Mouse (Mus musculus) lung, postnatal 0 days (tissue): Measurements from ENCODE around the gene Cct7. TPM values are rescaled to one million over a fixed set of nuclear protein-coding genes. Genes with fewer than 3 reads are reported as not detected.
A peak's percentile ranks its signal among the peaks of the same experiment; 100 is the strongest.

ENCODE experiments used
- ATAC-seq: fragments of 200-750 bp; cut with Nextera tagmentation; 2 replicates; pipeline ENCODE4 v1.8.0; 2017; ENCODE audit warnings: moderate library complexity
- DNase-seq: peaks from one replicate; pipeline ENCODE4 v3.0.0-alpha.2; 2016; ENCODE audit warnings: low spot score
- H3K27ac ChIP-seq: fragments of 300-500 bp; sonication (generic); 2 replicates; pipeline ENCODE4 v1.5.1; 2014; ENCODE audit warnings: antibody characterized with exemption, mild to moderate bottlenecking, low read length, mixed read lengths
- H3K27me3 ChIP-seq: fragments of 300-500 bp; sonication (generic); replicated peaks from 2 replicates; pipeline ENCODE4 v1.6.1; 2014; ENCODE audit warnings: low read length, mixed read lengths; ENCODE audit not compliant: insufficient read depth
- H3K36me3 ChIP-seq: fragments of 300-500 bp; sonication (generic); 2 replicates; pipeline ENCODE4 v1.6.1; 2014; ENCODE audit warnings: low read length, mixed read lengths; ENCODE audit not compliant: insufficient read depth
- H3K4me1 ChIP-seq: fragments of 300-500 bp; sonication (generic); 2 replicates; pipeline ENCODE4 v1.6.1; 2014; ENCODE audit warnings: antibody characterized with exemption, low read depth, low read length, mixed read lengths; ENCODE audit not compliant: insufficient read depth
- H3K4me2 ChIP-seq: fragments of 300-500 bp; sonication (generic); replicated peaks from 2 replicates; pipeline ENCODE4 v1.6.1; 2014; ENCODE audit warnings: low read depth, mild to moderate bottlenecking, low read length, moderate library complexity, mixed read lengths
- H3K4me3 ChIP-seq: fragments of 300-500 bp; sonication (generic); 2 replicates; pipeline ENCODE4 v1.5.1; 2014; ENCODE audit warnings: low read depth, low read length
- H3K9ac ChIP-seq: fragments of 300-500 bp; sonication (generic); replicated peaks from 2 replicates; pipeline ENCODE4 v1.6.1; 2014; ENCODE audit warnings: low read depth, mild to moderate bottlenecking
- H3K9me3 ChIP-seq: fragments of 300-500 bp; sonication (generic); 2 replicates; pipeline ENCODE4 v1.6.1; 2016; ENCODE audit warnings: low read length, mixed read lengths
- CTCF ChIP-seq: IDR thresholded peaks from 2 replicates; pipeline ENCODE4 v1.5.1; 2016; ENCODE audit warnings: antibody characterized with exemption, mild to moderate bottlenecking
- EP300 ChIP-seq: IDR thresholded peaks from 2 replicates; pipeline ENCODE4 v1.6.1; 2016; ENCODE audit warnings: antibody characterized with exemption, mild to moderate bottlenecking, control low read depth
- WGBS: fragments of 180-500 bp; shearing (Covaris S2); extraction: QIAGEN DNeasy Blood & Tissue Kit; methylation state at CpG from one replicate; pipeline ENCODE4 v1.1.7; 2014; 5-methylcytosine and 5-hydroxymethylcytosine counted together
- polyA plus RNA-seq: library from polyadenylated mRNA; unstranded; fragments of >200 nt; fragmentation: Nextera tagmentation; extraction: Ambion mirVana; gene quantifications from 2 replicates; pipeline ENCODE4 v1.2.1, GENCODE M21; 2015

The Cct7 gene
- polyA plus RNA-seq, 1 experiment from 2014 or later, result 200 TPM

GRCm38 (mm10) chr6:85451664-85452410 lies 523 bp downstream of the Cct7 start, which contains the start of gene Pradc1:
Gene Pradc1, minus strand, starts transcription at chr6:85451970.
- TF ChIP-seq CTCF (no peak), EP300 (peak; percentile 63; the same call in 1 of the 2 replicates)
- peak; percentile 86 for ATAC-seq

GRCm38 (mm10) chr6:85452411-85452665 lies 1.0 kb downstream of the Cct7 start:
- H3K36me3 ChIP-seq, result no peaks in the 10 kb centered on the region
- peak overlapping the region; percentile 79 for H3K4me3 ChIP-seq
- DNase-seq (peak; percentile 34), ATAC-seq (no peak)
- H3K4me1 ChIP-seq, result peaks cover 16% of the 10 kb centered on the region; the same call in 1 of the 2 replicates
- H3K27ac ChIP-seq, result peak overlapping the region; percentile 97
- no peaks in the 10 kb centered on the region for H3K27me3 ChIP-seq
- H3K9ac ChIP-seq, result peak overlapping the region; percentile 79
- no peaks in the 10 kb centered on the region for H3K9me3 ChIP-seq
- WGBS, result under 1% methylated on average over 15 of the region's 15 CpGs
- TF ChIP-seq EP300 (no peak), CTCF (no peak)
- H3K4me2 ChIP-seq, result peak overlapping the region; percentile 98

More at GRCm38 (mm10) chr6:85451664-85452410, 523 bp downstream of the Cct7 start, which contains the start of gene Pradc1:
- H3K27ac ChIP-seq, result peak within 1 kb of the TSS; percentile 97
- peak within 1 kb of the TSS; percentile 79 for H3K9ac ChIP-seq
- H3K4me1 ChIP-seq, result peaks cover 16% of the 10 kb centered on the region; the same call in 1 of the 2 replicates
- no peaks in the 10 kb centered on the region for H3K9me3 ChIP-seq
- H3K27me3 ChIP-seq, result no peaks in the 10 kb centered on the region
- 1% methylated on average over 53 of the region's 54 CpGs for WGBS
- peak within 1 kb of the TSS; percentile 79 for H3K4me3 ChIP-seq
- peak within 1 kb of the TSS; percentile 98 for H3K4me2 ChIP-seq
- H3K36me3 ChIP-seq, result no peaks in the 10 kb centered on the region
- DNase-seq, result peak; percentile 99

- Histone ChIP-seq H3K9ac (peak overlapping the region; percentile 79), H3K36me3 (no peaks in the 10 kb centered on the region), H3K27ac (peak overlapping the region; percentile 97; the same call in 1 of the 2 replicates), H3K4me3 (peak overlapping the region; percentile 79), H3K27me3 (no peaks in the 10 kb centered on the region), H3K4me1 (peaks cover 16% of the 10 kb centered on the region; the same call in 1 of the 2 replicates), H3K9me3 (no peaks in the 10 kb centered on the region), H3K4me2 (peak overlapping the region; percentile 98)
- DNase-seq (no peak), ATAC-seq (no peak)
- 3% methylated on average over 7 of the region's 7 CpGs for WGBS
- TF ChIP-seq CTCF (0 out of 2 replicates have a peak, but pooled peaks have one; percentile 9), EP300 (no peak)
Measured at GRCm38 (mm10) chr6:85452816-85453215, 1.5 kb downstream of the Cct7 start.

- H3K9ac ChIP-seq, result no peak overlapping the region
- H3K9me3 ChIP-seq, result no peaks in the 10 kb centered on the region
- no peaks in the 10 kb centered on the region for H3K27me3 ChIP-seq
- WGBS, result 78% methylated on average over 2 of the region's 2 CpGs
- DNase-seq, result no peak
- peaks cover 34% of the 10 kb centered on the region for H3K36me3 ChIP-seq
- no peaks in the 10 kb centered on the region for H3K4me1 ChIP-seq
- no peak for ATAC-seq
- H3K4me3 ChIP-seq, result no peak overlapping the region
- no peak overlapping the region for H3K4me2 ChIP-seq
- H3K27ac ChIP-seq, result no peak overlapping the region
- no peak for TF ChIP-seq CTCF
- no peak for TF ChIP-seq EP300
Measured at GRCm38 (mm10) chr6:85459621-85460020, 8.3 kb downstream of the Cct7 start.

- Histone ChIP-seq H3K4me1 (no peaks in the 10 kb centered on the region), H3K27me3 (no peaks in the 10 kb centered on the region), H3K4me2 (no peak overlapping the region), H3K4me3 (no peak overlapping the region), H3K36me3 (peaks cover 70% of the 10 kb centered on the region), H3K9ac (no peak overlapping the region), H3K9me3 (no peaks in the 10 kb centered on the region), H3K27ac (no peak overlapping the region)
- DNase-seq, result no peak
- TF ChIP-seq EP300 (no peak), CTCF (peak; percentile 53)
- no peak for ATAC-seq
Measured at GRCm38 (mm10) chr6:85465381-85465780, 14.1 kb downstream of the Cct7 start.

GRCm38 (mm10) chr6:85469660-85470430 lies 18.5 kb downstream of the Cct7 start:
- TF ChIP-seq CTCF (no peak), EP300 (no peak)
- DNase-seq (no peak), ATAC-seq (no peak)
- WGBS, result 67% methylated on average over 5 of the region's 5 CpGs
- Histone ChIP-seq H3K4me1 (no peaks in the 10 kb centered on the region), H3K36me3 (peaks cover 38% of the 10 kb centered on the region), H3K9me3 (no peaks in the 10 kb centered on the region), H3K9ac (no peak overlapping the region), H3K27me3 (no peaks in the 10 kb centered on the region), H3K27ac (no peak overlapping the region), H3K4me3 (no peak overlapping the region), H3K4me2 (no peak overlapping the region)
